Mouse (Mus musculus) lung, embryonic 16.5 days (tissue): ENCODE data around the gene Cep89. TPM values are rescaled to one million over a fixed set of nuclear protein-coding genes. Genes with fewer than 3 reads are reported as not detected.
A peak's percentile ranks its signal among the peaks of the same experiment; 100 is the strongest.

ENCODE experiments used
- ATAC-seq: fragments of 200-750 bp; cut with Nextera tagmentation; 2 replicates; pipeline ENCODE4 v1.8.0; 2017; ENCODE audit warnings: low read depth, mild to moderate bottlenecking, moderate library complexity
- H3K27ac ChIP-seq: fragments of 300-500 bp; sonication (generic); 2 replicates; pipeline ENCODE4 v1.5.1; 2014; ENCODE audit warnings: mild to moderate bottlenecking, control low read depth, low read length
- H3K27me3 ChIP-seq: fragments of 300-500 bp; sonication (generic); 2 replicates; pipeline ENCODE4 v1.6.1; 2014; ENCODE audit warnings: low read depth, low read length, mixed read lengths; ENCODE audit not compliant: control insufficient read depth, insufficient read depth
- H3K36me3 ChIP-seq: fragments of 300-500 bp; sonication (generic); 2 replicates; pipeline ENCODE4 v1.6.1; 2014; ENCODE audit warnings: low read length; ENCODE audit not compliant: control insufficient read depth, insufficient read depth
- H3K4me1 ChIP-seq: fragments of 300-500 bp; sonication (generic); replicated peaks from 2 replicates; pipeline ENCODE4 v1.6.1; 2014; ENCODE audit warnings: low read length, mixed read lengths; ENCODE audit not compliant: control insufficient read depth, insufficient read depth
- H3K4me2 ChIP-seq: fragments of 300-500 bp; sonication (generic); 2 replicates; pipeline ENCODE4 v1.6.1; 2014; ENCODE audit warnings: low read depth, low read length, control low read depth
- H3K4me3 ChIP-seq: fragments of 300-500 bp; sonication (generic); 2 replicates; pipeline ENCODE4 v1.5.1; 2014; ENCODE audit warnings: mild to moderate bottlenecking, low read length, control low read depth
- H3K9ac ChIP-seq: fragments of 300-500 bp; sonication (generic); 2 replicates; pipeline ENCODE4 v1.6.1; 2014; ENCODE audit warnings: low read length, control low read depth
- H3K9me3 ChIP-seq: fragments of 300-500 bp; sonication (generic); 2 replicates; pipeline ENCODE4 v1.6.1; 2016; ENCODE audit warnings: low read length; ENCODE audit not compliant: control insufficient read depth
- WGBS: fragments of 180-500 bp; shearing (Covaris S2); extraction: QIAGEN DNeasy Blood & Tissue Kit; methylation state at CpG from one replicate; pipeline ENCODE4 v1.1.7; 2014; 5-methylcytosine and 5-hydroxymethylcytosine counted together
- polyA plus RNA-seq: library from polyadenylated mRNA; unstranded; fragments of >200 nt; fragmentation: Nextera tagmentation; extraction: Ambion mirVana; gene quantifications from 2 replicates; pipeline ENCODE4 v1.2.1, GENCODE M21; 2015

The Cep89 gene
- polyA plus RNA-seq, 1 experiment from 2014 or later, result 54.4 TPM

- no peak for ATAC-seq
- H3K4me2 ChIP-seq, result no peak overlapping the region
- peaks cover 5% of the 10 kb centered on the region; the same call in 1 of the 2 replicates for H3K4me1 ChIP-seq
- no peaks in the 10 kb centered on the region for H3K27me3 ChIP-seq
- H3K36me3 ChIP-seq, result no peaks in the 10 kb centered on the region
- no peak overlapping the region for H3K9ac ChIP-seq
- H3K4me3 ChIP-seq, result no peak overlapping the region
- H3K27ac ChIP-seq, result no peak overlapping the region
- 33% methylated on average over 5 of the region's 5 CpGs for WGBS
- H3K9me3 ChIP-seq, result no peaks in the 10 kb centered on the region
Measured at GRCm38 (mm10) chr7:35362253-35362652, 34.6 kb upstream of the Cep89 start.

- Histone ChIP-seq H3K9ac (no peak overlapping the region), H3K4me1 (peaks cover 5% of the 10 kb centered on the region; the same call in 1 of the 2 replicates), H3K4me2 (no peak overlapping the region), H3K27ac (no peak overlapping the region), H3K36me3 (no peaks in the 10 kb centered on the region), H3K4me3 (no peak overlapping the region), H3K9me3 (no peaks in the 10 kb centered on the region), H3K27me3 (no peaks in the 10 kb centered on the region)
- peak; percentile 56 for ATAC-seq
- 48% methylated on average over 5 of the region's 5 CpGs for WGBS
Measured at GRCm38 (mm10) chr7:35362868-35363267, 34.0 kb upstream of the Cep89 start.

- no peak overlapping the region for H3K9ac ChIP-seq
- H3K36me3 ChIP-seq, result no peaks in the 10 kb centered on the region
- H3K27me3 ChIP-seq, result no peaks in the 10 kb centered on the region
- no peaks in the 10 kb centered on the region for H3K9me3 ChIP-seq
- H3K4me3 ChIP-seq, result no peak overlapping the region
- no peak for ATAC-seq
- WGBS, result 67% methylated on average over 12 of the region's 12 CpGs
- no peak overlapping the region for H3K27ac ChIP-seq
- H3K4me1 ChIP-seq, result peaks cover 5% of the 10 kb centered on the region; the same call in 1 of the 2 replicates
- H3K4me2 ChIP-seq, result no peak overlapping the region
Measured at GRCm38 (mm10) chr7:35365161-35365910, 31.5 kb upstream of the Cep89 start.

GRCm38 (mm10) chr7:35371096-35371495 is 25.7 kb upstream of the Cep89 start:
- Histone ChIP-seq H3K4me1 (no peaks in the 10 kb centered on the region), H3K4me2 (no peak overlapping the region), H3K4me3 (no peak overlapping the region), H3K9me3 (no peaks in the 10 kb centered on the region), H3K27ac (no peak overlapping the region), H3K9ac (no peak overlapping the region), H3K27me3 (no peaks in the 10 kb centered on the region), H3K36me3 (no peaks in the 10 kb centered on the region)
- ATAC-seq, result no peak
- WGBS, result 79% methylated on average over 14 of the region's 14 CpGs

- no peaks in the 10 kb centered on the region for H3K4me1 ChIP-seq
- no peaks in the 10 kb centered on the region for H3K9me3 ChIP-seq
- no peak overlapping the region for H3K9ac ChIP-seq
- H3K27ac ChIP-seq, result no peak overlapping the region
- no peak overlapping the region for H3K4me3 ChIP-seq
- no peak overlapping the region for H3K4me2 ChIP-seq
- H3K27me3 ChIP-seq, result no peaks in the 10 kb centered on the region
- H3K36me3 ChIP-seq, result no peaks in the 10 kb centered on the region
- WGBS, result 75% methylated on average over 14 of the region's 14 CpGs
- peak; percentile 28; the same call in 1 of the 2 replicates for ATAC-seq
Measured at GRCm38 (mm10) chr7:35372483-35373017, 24.3 kb upstream of the Cep89 start.

- 61% methylated on average over 16 of the region's 16 CpGs for WGBS
- Histone ChIP-seq H3K27ac (no peak overlapping the region), H3K4me3 (no peak overlapping the region), H3K9ac (no peak overlapping the region), H3K36me3 (no peaks in the 10 kb centered on the region), H3K4me1 (no peaks in the 10 kb centered on the region), H3K4me2 (no peak overlapping the region), H3K9me3 (no peaks in the 10 kb centered on the region), H3K27me3 (no peaks in the 10 kb centered on the region)
- peak; percentile 54; the same call in 1 of the 2 replicates for ATAC-seq
Measured at GRCm38 (mm10) chr7:35373146-35373989, 23.5 kb upstream of the Cep89 start.

GRCm38 (mm10) chr7:35374265-35374664 is 22.6 kb upstream of the Cep89 start:
- no peaks in the 10 kb centered on the region for H3K36me3 ChIP-seq
- H3K9me3 ChIP-seq, result no peaks in the 10 kb centered on the region
- H3K4me2 ChIP-seq, result no peak overlapping the region
- H3K4me3 ChIP-seq, result no peak overlapping the region
- WGBS, result 75% methylated on average over 7 of the region's 7 CpGs
- no peak overlapping the region for H3K27ac ChIP-seq
- ATAC-seq, result no peak
- no peaks in the 10 kb centered on the region for H3K27me3 ChIP-seq
- H3K4me1 ChIP-seq, result no peaks in the 10 kb centered on the region
- H3K9ac ChIP-seq, result no peak overlapping the region

- Histone ChIP-seq H3K27ac (no peak overlapping the region), H3K4me2 (no peak overlapping the region), H3K36me3 (no peaks in the 10 kb centered on the region), H3K4me3 (no peak overlapping the region), H3K9me3 (no peaks in the 10 kb centered on the region), H3K9ac (no peak overlapping the region), H3K4me1 (no peaks in the 10 kb centered on the region), H3K27me3 (no peaks in the 10 kb centered on the region)
- 76% methylated on average over 9 of the region's 9 CpGs for WGBS
- ATAC-seq, result no peak
Measured at GRCm38 (mm10) chr7:35376623-35377022, 20.2 kb upstream of the Cep89 start.

GRCm38 (mm10) chr7:35379492-35380119 is 17.2 kb upstream of the Cep89 start:
- no peaks in the 10 kb centered on the region for H3K4me1 ChIP-seq
- no peak overlapping the region for H3K27ac ChIP-seq
- no peak overlapping the region for H3K9ac ChIP-seq
- H3K36me3 ChIP-seq, result no peaks in the 10 kb centered on the region
- peak overlapping the region; percentile 19; the same call in 1 of the 2 replicates for H3K4me2 ChIP-seq
- ATAC-seq, result peak; percentile 47
- no peaks in the 10 kb centered on the region for H3K27me3 ChIP-seq
- no peaks in the 10 kb centered on the region for H3K9me3 ChIP-seq
- WGBS, result 37% methylated on average over 16 of the region's 16 CpGs
- H3K4me3 ChIP-seq, result no peak overlapping the region
